Mouse (Mus musculus) kidney, postnatal 4 days (tissue): Measurements from ENCODE around the gene Tekt3.

Experiments
- DNase-seq, 2 experiments: peaks; one replicate each; pipeline ENCODE4 v3.0.0; 2021; ENCODE audit warnings: mixed read lengths in 2 of 2

The Tekt3 gene

GRCm38 (mm10) chr11:63061446-63061845 lies at the start of gene Tekt3:
Gene Tekt3 (plus strand): TSS chr11:63061654.
- peak; percentile 60 to 65 for DNase-seq

DNA sequence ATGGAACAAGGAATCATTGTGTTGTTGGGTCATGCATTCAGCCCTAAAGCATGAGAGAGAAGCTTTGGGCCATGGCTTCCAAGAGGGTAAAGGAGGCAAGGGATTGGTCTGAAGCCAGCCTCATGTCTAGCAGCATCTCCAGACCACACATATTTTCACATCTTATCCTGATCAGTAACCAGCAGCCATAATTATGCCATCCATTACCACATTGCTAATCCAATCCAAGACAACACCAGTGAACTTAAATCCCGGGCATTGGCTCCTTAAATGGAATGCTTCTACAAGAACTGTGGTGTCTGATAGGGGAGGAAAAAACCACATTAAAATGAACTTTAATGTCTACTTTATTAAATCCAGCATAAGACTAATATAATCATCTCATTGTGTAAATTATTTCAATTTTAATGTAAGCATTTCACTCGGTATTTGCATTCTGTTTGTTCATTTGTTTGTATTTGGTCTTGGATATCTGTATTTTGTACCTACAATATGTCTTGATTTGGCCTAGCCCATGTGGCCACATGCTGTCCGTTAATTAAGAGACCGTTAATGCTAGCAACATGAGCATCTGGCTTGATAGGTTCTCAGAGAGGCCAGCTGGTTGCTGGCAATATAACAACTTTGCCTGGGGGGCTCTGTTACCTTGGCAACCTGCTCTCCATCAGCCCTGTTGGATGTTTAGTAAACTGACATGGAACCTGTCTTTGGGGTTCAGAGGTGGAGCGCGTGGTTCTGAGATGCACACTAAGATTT lies 43.9 kb upstream of the Tekt3 start:
- no peak for DNase-seq

- DNase-seq: no peak
These were observed 43.3 kb upstream of the Tekt3 start for GRCm38 (mm10) chr11:63018083-63018622.

- DNase-seq: peak in 1 of 2 experiments; percentile 47
These were observed 40.8 kb upstream of the Tekt3 start for GRCm38 (mm10) chr11:63020633-63021032.

DNA sequence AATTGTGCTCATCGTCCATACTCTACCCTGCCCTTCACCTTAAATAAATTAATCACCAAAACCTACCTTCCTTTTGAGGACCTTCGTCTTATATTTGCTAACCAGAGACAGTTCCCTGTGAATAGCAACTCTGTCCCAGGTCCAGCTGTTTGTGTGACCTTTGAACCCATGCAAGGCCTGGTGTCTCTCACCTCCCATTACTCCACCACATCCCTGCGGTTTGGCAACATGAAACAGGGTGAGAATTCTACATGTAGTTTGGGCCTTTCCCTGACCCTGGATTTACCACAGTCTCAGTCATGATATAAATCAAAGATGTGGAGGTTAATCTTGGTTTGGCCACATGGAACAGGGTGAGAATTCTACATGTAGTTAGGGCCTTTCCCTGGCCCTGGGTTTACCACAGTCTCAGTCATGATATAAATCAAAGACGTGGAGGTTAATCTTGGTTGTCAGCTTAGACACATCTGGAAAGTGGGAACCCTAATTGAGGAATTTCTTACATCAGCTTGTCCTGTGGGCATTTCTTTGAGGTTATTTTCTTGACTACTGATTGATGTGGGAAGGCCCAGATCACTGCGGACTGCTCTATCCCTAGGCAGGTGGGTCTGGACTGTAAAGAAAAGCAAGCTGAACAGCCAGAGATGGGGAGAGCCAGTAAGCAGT lies 40.2 kb upstream of the Tekt3 start:
- peak in 1 of 2 experiments; percentile 33 for DNase-seq

- no peak for DNase-seq
These were observed 38.0 kb upstream of the Tekt3 start for GRCm38 (mm10) chr11:63023461-63023860.

DNA sequence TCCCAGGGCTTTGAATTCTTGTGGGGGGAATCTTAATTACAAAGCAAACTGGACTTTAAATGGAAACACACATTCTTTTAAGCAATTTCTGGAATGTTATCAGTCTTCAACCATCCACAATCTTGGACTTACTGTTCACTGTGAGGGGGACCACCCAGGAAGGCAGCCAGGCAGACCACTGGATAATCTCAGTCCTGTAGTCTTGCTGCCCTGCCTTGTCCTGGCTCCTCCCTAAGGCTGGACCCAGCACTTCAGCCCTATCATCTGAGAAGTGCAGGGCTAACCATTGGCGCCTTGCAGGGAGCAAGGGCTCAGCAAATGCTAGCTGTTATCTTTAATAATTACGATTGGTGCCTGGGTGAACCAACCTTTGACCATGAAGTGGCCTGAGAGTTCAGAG lies 37.3 kb upstream of the Tekt3 start:
- DNase-seq: peak; percentile 37 to 63

GRCm38 (mm10) chr11:63025476-63025875 lies 36.0 kb upstream of the Tekt3 start:
- DNase-seq: no peak

DNA sequence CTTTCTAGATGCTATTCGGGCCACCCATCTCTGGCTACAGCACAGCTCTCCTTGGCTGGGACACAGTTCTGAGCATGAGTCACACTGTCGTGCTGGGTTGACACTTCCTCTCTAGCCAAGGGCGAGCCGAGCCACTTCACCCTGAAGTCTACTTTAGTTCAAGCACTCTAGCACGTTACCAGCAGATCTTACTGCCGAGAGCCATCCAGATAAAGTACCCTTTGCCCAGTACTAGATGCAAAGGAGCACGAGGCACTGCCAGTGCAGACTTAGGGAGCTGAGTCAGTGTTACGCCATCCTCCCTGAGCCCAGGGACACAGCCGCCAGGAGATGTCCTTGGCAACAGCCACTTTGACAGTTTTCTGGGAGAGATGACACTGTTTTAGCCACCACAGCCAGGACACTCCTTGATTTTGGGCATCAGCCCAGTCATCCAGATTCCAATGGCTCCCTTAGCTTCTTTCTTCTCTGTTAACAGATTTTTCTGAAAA lies 34.8 kb upstream of the Tekt3 start:
- no peak for DNase-seq

GRCm38 (mm10) chr11:63028131-63028530 lies 33.3 kb upstream of the Tekt3 start:
- no peak for DNase-seq

DNA sequence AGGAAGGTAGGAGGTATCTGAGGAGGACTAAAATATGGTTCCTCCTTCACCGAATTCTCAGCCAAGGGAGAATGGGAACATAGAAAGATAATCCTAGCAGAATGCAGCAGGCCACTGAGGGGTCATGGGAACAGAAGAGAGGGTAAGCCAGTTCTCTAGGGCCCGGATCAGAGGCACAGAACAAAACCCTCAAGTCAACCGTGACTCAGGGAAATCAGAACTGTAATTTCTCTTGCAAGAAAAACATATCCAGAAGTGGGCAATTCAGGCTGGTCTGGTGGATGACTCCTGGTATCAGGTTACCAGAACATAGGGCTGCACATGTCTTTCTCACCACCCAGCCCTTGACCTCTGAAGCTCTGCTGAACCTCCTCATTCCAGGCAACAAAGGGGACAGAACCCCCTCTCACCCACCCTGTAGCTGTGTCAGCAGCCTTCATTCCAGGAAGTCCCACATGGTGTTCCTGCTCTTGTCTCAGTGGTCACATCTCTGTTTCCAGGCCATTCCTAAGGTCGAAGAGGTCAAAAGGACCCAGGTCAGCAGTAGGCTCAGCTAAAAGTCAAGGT lies 32.2 kb upstream of the Tekt3 start:
- no peak for DNase-seq

- no peak for DNase-seq
These were observed 31.7 kb upstream of the Tekt3 start for GRCm38 (mm10) chr11:63029721-63030120.

DNA sequence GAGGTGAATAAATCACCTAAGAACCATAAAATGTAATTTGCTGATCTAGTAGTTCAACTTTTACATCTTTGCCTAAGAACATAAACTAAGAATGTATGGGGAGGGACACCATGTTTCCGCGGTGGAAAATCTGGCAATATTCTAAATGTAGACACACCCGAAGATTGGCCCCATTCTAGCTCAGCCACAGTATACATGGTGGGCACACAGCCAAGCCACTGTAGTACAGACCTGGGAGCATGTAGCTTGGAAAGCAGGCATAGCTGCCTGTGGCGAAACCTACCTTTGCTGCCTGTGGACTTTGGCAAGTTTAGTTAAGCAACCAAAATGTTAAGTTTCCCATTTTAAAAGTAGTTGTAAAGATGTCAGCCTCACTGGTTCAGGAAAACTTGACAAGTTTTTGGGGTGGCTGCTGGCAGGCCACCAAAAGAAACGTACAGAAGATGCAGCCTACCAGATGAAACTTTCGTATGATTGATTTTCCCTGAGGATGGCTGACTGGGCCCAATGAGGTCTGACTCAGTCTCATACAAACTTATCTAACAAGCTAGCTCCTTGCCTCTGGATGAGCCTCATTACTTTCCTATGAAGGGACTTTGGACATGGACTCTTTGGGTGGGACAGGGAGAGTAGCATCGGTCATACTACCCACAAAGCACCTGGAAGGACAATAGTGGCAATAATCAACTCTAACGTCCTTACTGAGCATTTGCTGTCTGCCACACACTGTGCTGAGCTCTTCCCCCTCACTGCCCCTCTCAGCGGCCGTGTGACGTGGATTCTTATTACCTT lies 25.8 kb upstream of the Tekt3 start:
- no peak for DNase-seq

DNA sequence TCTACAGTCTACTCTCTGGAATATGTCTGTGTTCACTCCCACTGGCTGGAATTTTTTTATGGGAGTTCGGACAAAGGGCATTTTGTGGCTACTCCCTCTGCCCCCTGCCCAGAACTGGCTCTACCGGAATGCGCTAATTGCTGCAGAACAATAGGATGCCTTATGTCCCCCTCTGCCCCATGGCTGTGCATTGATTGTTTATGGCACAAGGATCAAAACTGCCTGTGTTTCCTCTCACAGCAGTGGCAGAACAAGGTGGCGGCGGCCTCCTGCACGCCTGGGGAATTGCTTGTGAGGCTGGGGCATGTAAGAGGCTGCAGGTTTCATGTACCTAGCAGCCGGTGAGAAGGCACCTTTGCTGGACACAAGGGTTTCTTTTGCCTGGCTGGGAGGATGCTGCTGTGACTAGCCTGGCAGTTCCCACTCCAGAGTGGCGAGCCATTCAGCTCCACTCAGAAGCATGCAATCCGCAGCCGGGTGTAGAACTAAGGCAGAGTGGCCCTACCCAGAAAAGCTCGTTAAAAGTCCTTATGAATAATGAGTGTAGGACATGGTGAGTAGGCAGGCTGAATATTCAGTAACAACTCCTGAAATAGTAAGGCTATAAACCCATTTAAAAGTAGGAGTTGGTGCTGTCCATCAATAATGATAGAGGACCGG lies 21.3 kb upstream of the Tekt3 start:
- peak in 1 of 2 experiments; percentile 22 for DNase-seq

DNA sequence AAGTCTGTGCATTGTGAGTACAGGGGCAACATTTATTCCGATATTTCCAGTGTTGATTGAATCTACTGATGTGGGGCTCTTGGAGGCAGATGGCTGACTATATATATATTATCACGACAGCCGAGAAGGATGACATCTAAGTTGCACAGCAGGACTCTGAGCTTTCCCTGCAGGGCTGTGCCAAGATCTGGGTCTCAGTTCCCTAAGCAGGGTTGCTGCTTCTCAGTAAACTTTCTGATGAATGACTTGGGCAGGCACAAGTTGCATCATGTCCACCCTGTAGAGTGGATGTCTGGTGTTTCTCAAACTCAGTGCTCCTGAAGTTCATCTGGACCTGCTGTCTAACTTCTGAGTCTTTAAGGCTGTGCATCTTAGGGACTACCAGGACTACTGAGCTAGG lies 15.7 kb upstream of the Tekt3 start:
- no peak for DNase-seq

GRCm38 (mm10) chr11:63046380-63046779 lies 15.1 kb upstream of the Tekt3 start:
- no peak for DNase-seq

GRCm38 (mm10) chr11:63050362-63050932 lies 11.0 kb upstream of the Tekt3 start:
- no peak for DNase-seq

DNA sequence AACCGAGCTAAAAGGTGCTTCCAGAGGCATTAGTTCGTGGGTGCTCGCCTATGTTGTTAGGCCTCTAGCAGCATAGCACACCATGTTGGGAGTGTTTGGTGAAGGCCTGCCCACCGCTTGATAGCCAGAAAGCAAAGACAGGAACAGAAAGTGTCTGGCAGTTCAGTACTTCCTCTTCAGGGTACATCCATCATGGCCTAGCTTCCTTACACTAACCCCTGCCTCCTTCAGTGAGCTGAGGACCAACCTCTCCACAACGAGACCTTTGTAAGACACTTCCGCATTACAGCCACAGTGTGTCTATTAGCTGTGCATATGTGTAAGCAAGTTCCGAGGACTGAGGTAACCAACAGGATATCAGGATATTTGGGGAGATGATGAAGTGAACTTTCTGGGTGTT lies 10.4 kb upstream of the Tekt3 start:
- no peak for DNase-seq

DNA sequence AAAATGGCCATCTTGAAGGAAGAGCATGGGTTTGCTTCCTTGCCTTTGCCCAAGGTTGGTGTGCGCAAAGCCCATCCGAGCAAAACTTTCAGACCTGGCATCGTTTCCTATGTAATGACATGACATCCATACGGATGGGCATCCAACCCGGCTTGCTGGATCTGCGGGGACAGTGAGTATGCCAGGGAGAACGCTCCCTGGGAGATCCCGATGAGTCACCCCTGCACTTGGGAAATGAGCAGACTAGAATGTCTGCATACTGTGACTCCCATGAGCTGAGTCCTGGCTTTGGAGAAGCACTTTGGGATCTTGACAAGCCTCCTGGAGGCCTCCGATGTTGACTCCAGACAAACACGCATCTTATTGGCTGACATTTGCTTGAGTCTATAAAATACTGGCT lies 9.5 kb upstream of the Tekt3 start:
- DNase-seq: no peak

GRCm38 (mm10) chr11:63055596-63055995 lies 5.9 kb upstream of the Tekt3 start:
- DNase-seq: no peak

GRCm38 (mm10) chr11:63058375-63058952 lies 3.0 kb upstream of the Tekt3 start:
- DNase-seq: no peak
